Comparison of ENCODE assay signal across 27 mouse cellular contexts in the genomic region with DNA sequence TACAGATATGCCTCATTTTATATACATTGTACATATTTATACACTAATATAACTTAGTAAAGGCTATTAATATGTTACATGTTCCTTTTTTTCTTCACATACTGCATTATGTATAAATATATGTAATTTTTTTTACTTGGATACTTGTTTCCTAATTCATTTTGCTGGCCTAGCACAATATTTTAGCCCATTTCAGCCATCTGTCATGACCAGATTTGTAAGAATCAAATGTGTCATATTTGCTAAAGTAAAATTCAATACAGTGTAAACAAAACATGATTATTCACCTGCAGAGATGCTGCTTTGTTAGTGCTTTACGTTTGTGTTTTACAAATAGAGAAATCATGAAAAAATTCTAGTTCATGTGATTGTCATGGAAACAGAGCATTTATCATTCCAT.
"Had no signal": no experiment of that assay in that cellular context is flagged by ENCODE, and none has a peak within 500 bp of the region (broad histone marks: within the 10 kb centered on the region; RNA-seq: fewer than 3 reads in every experiment).

No protein-coding gene starts in this region.

- H3K4me1 ChIP-seq: heart, embryonic 10.5 days; heart, embryonic 12.5 days; heart, embryonic 13.5 days; heart, embryonic 15.5 days; hindbrain, embryonic 10.5 days; hindbrain, embryonic 12.5 days; hindbrain, embryonic 13.5 days; hindbrain, embryonic 15.5 days; intestine, embryonic 15.5 days; kidney, embryonic 15.5 days had no signal

- H3K36me3 ChIP-seq: heart, embryonic 10.5 days; heart, embryonic 12.5 days; heart, embryonic 13.5 days; heart, embryonic 15.5 days; hindbrain, embryonic 10.5 days; hindbrain, embryonic 12.5 days; hindbrain, embryonic 13.5 days; hindbrain, embryonic 15.5 days; intestine, embryonic 15.5 days; kidney, embryonic 15.5 days had no signal

- H3K27ac ChIP-seq: heart, embryonic 10.5 days; heart, embryonic 13.5 days; heart, embryonic 15.5 days; hindbrain, embryonic 10.5 days; hindbrain, embryonic 12.5 days; hindbrain, embryonic 13.5 days; hindbrain, embryonic 14.5 days; hindbrain, embryonic 15.5 days; hindbrain, postnatal 0 days; intestine, embryonic 15.5 days; kidney, embryonic 15.5 days; kidney, postnatal 0 days; layer of hippocampus, adult 2 months had no signal

- H3K4me3 ChIP-seq: heart, embryonic 10.5 days; heart, embryonic 12.5 days; heart, embryonic 13.5 days; heart, embryonic 15.5 days; hindbrain, embryonic 10.5 days; hindbrain, embryonic 12.5 days; hindbrain, embryonic 13.5 days; hindbrain, embryonic 15.5 days; intestine, embryonic 15.5 days; kidney, embryonic 15.5 days; layer of hippocampus, adult 2 months had no signal

- H3K27me3 ChIP-seq: heart, embryonic 12.5 days; heart, embryonic 13.5 days; heart, embryonic 15.5 days; hindbrain, embryonic 12.5 days; hindbrain, embryonic 13.5 days; hindbrain, embryonic 15.5 days; intestine, embryonic 15.5 days; kidney, embryonic 15.5 days had no signal

- DNase-seq: heart, postnatal 10 days; heart, postnatal 14 days; heart, postnatal 36 days; heart, postnatal 4 days; kidney, adult 8-10 months; kidney, adult 9 months; kidney, postnatal 10 days; kidney, postnatal 14 days; kidney, postnatal 25 days; kidney, postnatal 36 days; kidney, postnatal 4 days; layer of hippocampus, adult 9-11 months; layer of hippocampus, postnatal 36 days had no signal
